Mouse (Mus musculus) embryonic facial prominence, embryonic 10.5 days (tissue): ENCODE results near the gene Sbno1. TPM values are rescaled to one million over a fixed set of nuclear protein-coding genes. Genes with fewer than 3 reads are reported as not detected.
A peak's percentile ranks its signal among the peaks of the same experiment; 100 is the strongest.
"Not testable (repeated sequence)": the region's sequence is repeated elsewhere in the genome, so short reads cannot be mapped to it uniquely, and the experiment has no call there.

Experiments used
- DNase-seq: peaks from one replicate; pipeline ENCODE4 v3.0.0-alpha.2; 2017; ENCODE audit warnings: low spot score
- H3K27ac ChIP-seq: fragments of 300-500 bp; sonication (generic); replicated peaks from 2 replicates; pipeline ENCODE4 v1.5.1; 2016; ENCODE audit warnings: mild to moderate bottlenecking
- H3K27me3 ChIP-seq: fragments of 300-500 bp; sonication (generic); replicated peaks from 2 replicates; pipeline ENCODE4 v1.6.1; 2016; ENCODE audit warnings: low read depth, mild to moderate bottlenecking; ENCODE audit not compliant: poor library complexity, severe bottlenecking
- H3K36me3 ChIP-seq: fragments of 300-500 bp; sonication (generic); replicated peaks from 2 replicates; pipeline ENCODE4 v1.6.1; 2016; ENCODE audit warnings: mild to moderate bottlenecking, moderate library complexity
- H3K4me1 ChIP-seq: fragments of 300-500 bp; sonication (generic); 2 replicates; pipeline ENCODE4 v1.6.1; 2016
- H3K4me3 ChIP-seq: fragments of 300-500 bp; sonication (generic); 2 replicates; pipeline ENCODE4 v1.5.1; 2016; ENCODE audit warnings: mild to moderate bottlenecking, moderate library complexity
- H3K9me3 ChIP-seq: fragments of 300-500 bp; sonication (generic); 2 replicates; pipeline ENCODE4 v1.6.1; 2016; ENCODE audit warnings: mild to moderate bottlenecking
- WGBS: fragments of 180-500 bp; shearing (Covaris S2); methylation state at CpG from one replicate; pipeline ENCODE4 v1.1.7; 2016; 5-methylcytosine and 5-hydroxymethylcytosine counted together
- polyA plus RNA-seq: library from polyadenylated mRNA; unstranded; fragments of >200 nt; fragmentation: Nextera tagmentation; extraction: Ambion mirVana; gene quantifications from 2 replicates; pipeline ENCODE4 v1.2.1, GENCODE M21; 2016

Sbno1 gene
- polyA plus RNA-seq, 1 experiment from 2014 or later = 98.3 TPM

DNA sequence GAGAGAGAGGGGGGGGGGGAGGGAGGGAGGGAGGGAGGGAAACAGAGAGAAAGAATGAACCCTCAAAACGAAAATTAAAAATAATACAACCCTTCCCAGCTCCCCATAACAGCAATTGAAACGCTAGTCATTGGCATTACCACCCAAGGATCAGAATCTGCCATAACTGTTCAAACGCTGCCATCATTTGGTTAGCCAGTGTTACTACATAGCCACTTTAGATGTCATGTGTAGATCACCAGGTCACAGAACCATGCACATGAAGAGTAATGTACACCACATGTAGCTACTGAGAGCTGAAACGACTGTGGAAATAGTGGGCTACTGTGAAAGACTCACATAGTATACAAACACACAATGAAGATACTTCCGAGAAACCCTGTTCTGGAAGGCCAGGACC, 37.9 kb downstream of the Sbno1 start:
- Histone ChIP-seq H3K27me3 (no peaks in the 10 kb centered on the region), H3K36me3 (peaks cover 99% of the 10 kb centered on the region), H3K27ac (no peak overlapping the region), H3K4me3 (no peak overlapping the region), H3K4me1 (no peaks in the 10 kb centered on the region), H3K9me3 (no peaks in the 10 kb centered on the region)
- DNase-seq = no peak
- WGBS = 82% methylated on average over 5 of the region's 5 CpGs

DNA sequence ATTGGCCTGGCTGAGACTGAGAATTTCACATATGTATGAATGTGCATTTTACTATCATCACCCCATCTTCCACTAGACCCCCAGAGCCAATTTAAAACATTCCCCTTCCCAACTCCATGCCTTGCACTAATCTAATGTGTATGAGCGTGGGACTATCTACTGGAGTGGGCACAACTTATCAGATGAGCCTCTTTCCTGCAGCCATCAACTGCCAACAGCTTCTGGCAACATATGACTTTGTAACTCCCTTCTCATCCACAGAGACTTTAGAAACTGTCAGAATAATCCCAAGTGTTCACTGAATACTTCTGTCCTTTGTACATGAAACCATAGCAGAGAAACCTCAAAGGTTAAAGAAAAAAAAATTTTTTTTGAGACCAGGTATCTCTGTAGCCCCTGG, 45.7 kb downstream of the Sbno1 start:
- H3K4me1 ChIP-seq = no peaks in the 10 kb centered on the region
- H3K27me3 ChIP-seq = no peaks in the 10 kb centered on the region
- H3K36me3 ChIP-seq = peaks cover 97% of the 10 kb centered on the region
- H3K9me3 ChIP-seq = no peaks in the 10 kb centered on the region
- no peak overlapping the region for H3K4me3 ChIP-seq
- no peak overlapping the region for H3K27ac ChIP-seq
- WGBS = 98% methylated on average over 1 of the region's 1 CpGs
- no peak for DNase-seq

- Histone ChIP-seq H3K4me1 (no peaks in the 10 kb centered on the region), H3K36me3 (peaks cover 98% of the 10 kb centered on the region), H3K27ac (no peak overlapping the region), H3K27me3 (no peaks in the 10 kb centered on the region), H3K9me3 (no peaks in the 10 kb centered on the region), H3K4me3 (no peak overlapping the region)
- WGBS = 86% methylated on average over 4 of the region's 4 CpGs
- no peak for DNase-seq
These were observed 48.7 kb downstream of the Sbno1 start for GRCm38 (mm10) chr5:124377149-124377548.

- H3K27me3 ChIP-seq = no peaks in the 10 kb centered on the region
- H3K9me3 ChIP-seq = no peaks in the 10 kb centered on the region
- H3K4me1 ChIP-seq = no peaks in the 10 kb centered on the region
- 89% methylated on average over 1 of the region's 1 CpGs for WGBS
- peaks cover 98% of the 10 kb centered on the region for H3K36me3 ChIP-seq
- H3K27ac ChIP-seq = no peak overlapping the region
- DNase-seq = no peak
- H3K4me3 ChIP-seq = no peak overlapping the region
These were observed 49.4 kb downstream of the Sbno1 start for GRCm38 (mm10) chr5:124376401-124376800.

DNA sequence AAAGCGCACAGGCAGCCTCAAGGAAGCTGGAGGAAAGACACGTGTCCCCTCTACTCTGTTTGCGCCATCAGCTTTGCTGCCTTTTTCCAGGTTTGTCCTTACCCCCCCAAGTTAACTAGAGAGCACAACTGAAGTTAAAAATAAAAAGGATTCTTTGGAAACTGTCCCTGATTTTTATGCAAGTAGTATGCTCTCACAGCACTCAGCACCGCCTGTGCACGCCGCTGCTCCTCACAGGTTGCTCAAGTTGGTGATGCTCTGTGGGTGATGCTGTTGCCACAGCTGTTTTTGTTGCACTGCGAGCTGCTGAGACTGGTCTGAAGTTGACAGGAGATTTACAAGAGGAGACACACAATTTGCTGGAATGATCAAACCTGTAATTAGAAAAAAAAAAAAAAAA, 51.5 kb downstream of the Sbno1 start:
- H3K4me1 ChIP-seq = no peaks in the 10 kb centered on the region
- no peak for DNase-seq
- H3K36me3 ChIP-seq = peaks cover 98% of the 10 kb centered on the region
- H3K9me3 ChIP-seq = no peaks in the 10 kb centered on the region
- H3K27ac ChIP-seq = no peak overlapping the region
- H3K27me3 ChIP-seq = no peaks in the 10 kb centered on the region
- WGBS = 98% methylated on average over 7 of the region's 7 CpGs
- no peak overlapping the region for H3K4me3 ChIP-seq

DNA sequence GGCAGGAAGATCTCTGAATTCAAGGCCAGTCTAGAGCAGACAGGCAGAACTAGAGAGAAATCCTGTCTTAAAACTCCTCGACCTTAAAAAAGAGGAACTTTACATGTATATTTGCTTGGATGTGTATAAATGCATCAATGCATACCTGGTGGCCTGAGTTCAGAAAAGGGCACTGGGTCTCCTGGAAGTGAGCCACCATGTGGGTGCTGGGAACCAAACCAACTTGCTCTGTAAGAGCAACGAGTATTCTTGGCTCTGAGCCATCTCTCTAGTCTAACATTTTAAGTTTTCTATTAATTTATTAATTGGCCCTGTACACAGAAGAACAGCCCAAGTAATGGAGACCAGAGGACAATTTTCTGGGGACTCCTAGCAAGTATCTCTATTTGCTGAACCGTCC, 59.1 kb downstream of the Sbno1 start:
- peaks cover 49% of the 10 kb centered on the region for H3K36me3 ChIP-seq
- 88% methylated on average over 3 of the region's 3 CpGs for whole genome bisulfite sequencing
- no peak for DNase-seq
- H3K4me1 ChIP-seq = no peaks in the 10 kb centered on the region
- H3K27me3 ChIP-seq = no peaks in the 10 kb centered on the region
- no peaks in the 10 kb centered on the region for H3K9me3 ChIP-seq
- H3K4me3 ChIP-seq = no peak overlapping the region
- H3K27ac ChIP-seq = no peak overlapping the region

DNA sequence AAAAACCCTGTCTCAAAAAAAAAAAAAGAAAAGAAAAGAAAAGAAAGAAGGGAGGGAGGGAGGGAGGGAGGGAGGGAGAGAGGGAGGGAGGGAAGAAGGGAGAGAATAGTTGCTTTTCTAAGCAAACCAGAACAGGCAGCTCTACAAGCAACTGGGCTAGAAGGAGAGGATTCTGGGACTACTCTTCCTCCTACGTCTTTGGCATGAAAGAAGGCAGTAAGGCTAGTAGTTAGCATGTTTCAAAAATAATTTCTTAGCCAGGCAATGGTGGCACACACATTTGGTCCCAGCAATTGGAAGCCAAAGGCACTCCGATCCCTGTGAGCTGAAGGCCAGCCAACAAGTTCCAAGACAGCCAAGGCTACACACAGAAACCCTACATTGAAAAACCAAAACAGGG, 60.0 kb downstream of the Sbno1 start:
- WGBS = 88% methylated on average over 2 of the region's 2 CpGs
- H3K4me1 ChIP-seq = no peaks in the 10 kb centered on the region
- no peak overlapping the region for H3K4me3 ChIP-seq
- H3K9me3 ChIP-seq = no peaks in the 10 kb centered on the region
- H3K27me3 ChIP-seq = no peaks in the 10 kb centered on the region
- H3K36me3 ChIP-seq = peaks cover 40% of the 10 kb centered on the region
- no peak for DNase-seq
- no peak overlapping the region for H3K27ac ChIP-seq

GRCm38 (mm10) chr5:124364173-124364918, 61.5 kb downstream of the Sbno1 start:
- Histone ChIP-seq H3K27me3 (no peaks in the 10 kb centered on the region), H3K4me3 (no peak overlapping the region), H3K9me3 (no peaks in the 10 kb centered on the region), H3K27ac (no peak overlapping the region), H3K36me3 (peaks cover 26% of the 10 kb centered on the region), H3K4me1 (no peaks in the 10 kb centered on the region)
- no peak for DNase-seq
- WGBS = 90% methylated on average over 6 of the region's 6 CpGs

GRCm38 (mm10) chr5:124362982-124363381, 62.8 kb downstream of the Sbno1 start, which contains the start of gene Cdk2ap1:
Gene Cdk2ap1 (minus strand): TSS chr5:124363082.
- 91% methylated on average over 5 of the region's 5 CpGs for WGBS
- H3K27ac ChIP-seq, H3K27me3 ChIP-seq, H3K4me3 ChIP-seq, H3K4me1 ChIP-seq, H3K9me3 ChIP-seq, DNase-seq: not testable (repeated sequence)
- peaks cover 12% of the 10 kb centered on the region for H3K36me3 ChIP-seq

GRCm38 (mm10) chr5:124359641-124360040, 66.2 kb downstream of the Sbno1 start:
- no peaks in the 10 kb centered on the region for H3K9me3 ChIP-seq
- H3K27ac ChIP-seq = no peak overlapping the region
- H3K36me3 ChIP-seq = no peaks in the 10 kb centered on the region
- DNase-seq = no peak
- H3K4me1 ChIP-seq = peaks cover 6% of the 10 kb centered on the region; the same call in 1 of the 2 replicates
- WGBS = 77% methylated on average over 2 of the region's 2 CpGs
- H3K27me3 ChIP-seq = no peaks in the 10 kb centered on the region
- no peak overlapping the region for H3K4me3 ChIP-seq

- H3K4me3 ChIP-seq = no peak overlapping the region
- 48% methylated on average over 3 of the region's 3 CpGs for WGBS
- no peak overlapping the region for H3K27ac ChIP-seq
- no peaks in the 10 kb centered on the region for H3K27me3 ChIP-seq
- peaks cover 6% of the 10 kb centered on the region; the same call in 1 of the 2 replicates for H3K36me3 ChIP-seq
- H3K9me3 ChIP-seq = no peaks in the 10 kb centered on the region
- H3K4me1 ChIP-seq = peaks cover 15% of the 10 kb centered on the region
- DNase-seq = no peak
These were observed 69.1 kb downstream of the Sbno1 start for GRCm38 (mm10) chr5:124356695-124357094.

- WGBS = 4% methylated on average over 12 of the region's 12 CpGs
- peak overlapping the region; percentile 100; the same call in 1 of the 2 replicates for H3K27ac ChIP-seq
These were observed 70.3 kb downstream of the Sbno1 start for GRCm38 (mm10) chr5:124355425-124355959.

More at GRCm38 (mm10) chr5:124355425-124355959, 70.3 kb downstream of the Sbno1 start:
- H3K36me3 ChIP-seq = peaks cover 18% of the 10 kb centered on the region
- peaks cover 27% of the 10 kb centered on the region for H3K4me1 ChIP-seq
- DNase-seq = no peak
- H3K27me3 ChIP-seq = no peaks in the 10 kb centered on the region
- H3K9me3 ChIP-seq = no peaks in the 10 kb centered on the region
- peak overlapping the region; percentile 96 for H3K4me3 ChIP-seq
